Mouse (Mus musculus) splenic B cell, adult 2 months (primary cell): ENCODE results near the gene Atg2a.
"Not testable (repeated sequence)": the region's sequence is repeated elsewhere in the genome, so short reads cannot be mapped to it uniquely, and the experiment has no call there.

ENCODE experiments used
- DNase-seq: peaks from one replicate; pipeline ENCODE4 v3.0.0-alpha.2; 2011; ENCODE audit warnings: low read depth, low spot score
- H3K27me3 ChIP-seq: 2 replicates; pipeline ENCODE4 v1.6.1; 2012; ENCODE audit warnings: mild to moderate bottlenecking, low read length, moderate library complexity, mixed read lengths; ENCODE audit not compliant: control insufficient read depth, poor library complexity, insufficient read depth, severe bottlenecking
- H3K36me3 ChIP-seq: 2 replicates; pipeline ENCODE4 v1.6.1; 2012; ENCODE audit warnings: mild to moderate bottlenecking, low read length, moderate library complexity, mixed read lengths; ENCODE audit not compliant: control insufficient read depth, poor library complexity, insufficient read depth, severe bottlenecking

The Atg2a gene

GRCm38 (mm10) chr19:6305517-6306115 is 64.1 kb downstream of the Atg2a start:
- H3K36me3 ChIP-seq, result no peaks in the 10 kb centered on the region; the same call in 1 of the 2 replicates
- H3K27me3 ChIP-seq, result no peaks in the 10 kb centered on the region
- DNase-seq, result no peak

DNA sequence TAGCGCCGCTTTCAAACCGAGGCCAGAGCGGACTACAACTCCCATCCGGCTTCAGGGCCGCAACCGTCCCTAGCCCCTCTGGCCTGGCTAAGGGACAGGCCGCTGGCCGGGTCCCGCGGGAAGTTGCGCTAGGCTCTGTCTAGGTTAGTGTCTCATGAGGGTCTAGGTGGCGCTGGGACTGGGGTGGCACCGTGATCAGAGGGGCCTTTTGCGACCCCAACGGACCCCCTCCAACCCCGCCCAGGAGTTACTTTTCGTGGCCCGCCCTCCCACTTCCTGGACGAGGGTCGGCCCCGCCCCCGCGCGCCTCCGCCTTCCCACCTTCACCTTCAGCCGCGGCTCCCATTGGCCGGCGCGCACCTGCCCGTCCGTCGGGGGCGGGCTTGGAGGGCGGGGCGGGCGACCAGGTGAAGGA is 64.7 kb downstream of the Atg2a start, which contains the start of gene Cdc42bpg:
Gene Cdc42bpg, plus strand, starts transcription at position 320 of the 415 bp plus-strand sequence.
- no peaks in the 10 kb centered on the region for H3K36me3 ChIP-seq
- no peaks in the 10 kb centered on the region for H3K27me3 ChIP-seq
- peak; percentile 88 for DNase-seq

DNA sequence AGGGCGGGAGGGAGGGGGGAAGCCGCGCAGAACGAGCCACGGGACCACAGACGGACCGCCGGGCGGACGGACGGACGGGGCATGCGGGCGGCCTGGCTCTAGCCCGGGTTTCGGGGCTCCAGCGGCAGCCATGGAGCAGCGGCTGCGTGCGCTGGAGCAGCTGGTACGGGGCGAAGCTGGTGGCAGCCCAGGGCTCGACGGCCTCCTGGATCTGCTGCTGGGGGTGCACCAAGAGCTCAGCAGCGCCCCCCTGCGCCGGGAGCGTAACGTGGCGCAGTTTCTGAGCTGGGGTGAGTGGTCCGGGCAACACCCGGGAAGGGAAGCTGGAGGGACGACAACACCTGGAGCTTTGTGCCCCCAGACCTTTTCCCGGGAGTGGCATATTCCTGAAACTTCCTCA is 65.1 kb downstream of the Atg2a start:
- Histone ChIP-seq H3K36me3 (no peaks in the 10 kb centered on the region), H3K27me3 (no peaks in the 10 kb centered on the region)
- DNase-seq, result peak; percentile 87

DNA sequence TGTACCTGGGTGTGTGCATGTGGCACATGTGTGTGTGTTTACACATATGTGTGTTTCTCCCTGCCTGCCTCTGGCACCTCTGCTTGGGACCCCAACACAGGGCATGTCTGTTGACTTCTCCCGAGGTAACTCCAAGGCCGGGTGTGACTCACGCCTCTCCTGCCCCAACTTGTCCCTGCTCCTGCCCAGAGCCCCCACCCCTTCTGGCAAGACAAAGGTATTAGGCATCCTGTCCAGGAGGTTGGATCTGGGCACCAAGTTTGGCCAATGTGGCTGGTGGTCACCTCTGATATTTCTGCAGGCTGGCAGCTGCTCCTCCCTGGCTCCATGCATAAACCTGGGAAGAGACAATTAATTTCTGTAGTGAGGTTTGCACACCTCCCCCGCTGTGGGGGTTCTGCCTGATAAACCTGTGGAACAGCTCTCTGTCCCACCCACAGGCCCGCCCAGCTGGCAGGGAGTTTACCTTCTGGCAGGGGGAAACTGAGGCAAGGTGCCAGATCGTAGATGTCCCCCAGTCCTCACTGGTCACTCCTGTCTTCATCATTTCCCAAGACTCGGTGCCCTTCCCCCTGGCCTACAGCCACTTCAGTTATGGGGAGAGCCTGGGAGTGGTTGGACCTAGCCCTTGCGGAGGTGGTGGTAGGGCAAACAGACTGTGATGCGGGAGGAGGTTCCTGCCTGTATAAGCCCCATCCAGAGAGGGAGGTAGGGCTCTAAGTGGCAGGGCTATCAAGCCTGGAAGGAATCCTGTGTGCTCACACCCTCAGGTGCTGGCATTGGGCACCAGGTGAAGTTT is 66.5 kb downstream of the Atg2a start:
- H3K27me3 ChIP-seq, result no peaks in the 10 kb centered on the region
- no peak for DNase-seq
- H3K36me3 ChIP-seq, result no peaks in the 10 kb centered on the region

DNA sequence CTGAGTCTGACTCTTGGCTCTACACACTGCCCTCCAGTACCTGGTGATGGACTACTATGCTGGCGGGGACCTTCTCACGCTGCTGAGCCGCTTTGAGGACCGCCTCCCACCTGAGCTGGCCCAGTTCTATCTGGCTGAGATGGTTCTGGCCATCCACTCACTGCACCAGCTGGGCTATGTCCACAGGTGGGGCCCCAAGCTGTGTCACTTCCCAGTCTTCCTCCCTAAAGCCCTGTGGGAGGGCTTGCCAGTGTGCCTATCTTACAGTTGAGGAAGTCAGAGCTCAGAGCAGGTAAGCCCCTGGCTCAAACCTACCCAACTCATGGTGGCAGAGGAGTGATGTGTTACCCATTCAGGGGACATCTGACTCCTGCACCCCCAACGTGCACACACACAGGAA is 68.7 kb downstream of the Atg2a start:
- Histone ChIP-seq H3K27me3 (no peaks in the 10 kb centered on the region), H3K36me3 (no peaks in the 10 kb centered on the region)
- DNase-seq, result no peak

- H3K36me3 ChIP-seq, DNase-seq, H3K27me3 ChIP-seq: not testable (repeated sequence)
Measured at GRCm38 (mm10) chr19:6311783-6312182, 70.3 kb downstream of the Atg2a start.
